Mouse (Mus musculus): Measurements from ENCODE around the gene Ccdc18.
"Not testable (repeated sequence)": the region's sequence is repeated elsewhere in the genome, so short reads cannot be mapped to it uniquely, and the experiment has no call there.

Ccdc18 gene

DNA sequence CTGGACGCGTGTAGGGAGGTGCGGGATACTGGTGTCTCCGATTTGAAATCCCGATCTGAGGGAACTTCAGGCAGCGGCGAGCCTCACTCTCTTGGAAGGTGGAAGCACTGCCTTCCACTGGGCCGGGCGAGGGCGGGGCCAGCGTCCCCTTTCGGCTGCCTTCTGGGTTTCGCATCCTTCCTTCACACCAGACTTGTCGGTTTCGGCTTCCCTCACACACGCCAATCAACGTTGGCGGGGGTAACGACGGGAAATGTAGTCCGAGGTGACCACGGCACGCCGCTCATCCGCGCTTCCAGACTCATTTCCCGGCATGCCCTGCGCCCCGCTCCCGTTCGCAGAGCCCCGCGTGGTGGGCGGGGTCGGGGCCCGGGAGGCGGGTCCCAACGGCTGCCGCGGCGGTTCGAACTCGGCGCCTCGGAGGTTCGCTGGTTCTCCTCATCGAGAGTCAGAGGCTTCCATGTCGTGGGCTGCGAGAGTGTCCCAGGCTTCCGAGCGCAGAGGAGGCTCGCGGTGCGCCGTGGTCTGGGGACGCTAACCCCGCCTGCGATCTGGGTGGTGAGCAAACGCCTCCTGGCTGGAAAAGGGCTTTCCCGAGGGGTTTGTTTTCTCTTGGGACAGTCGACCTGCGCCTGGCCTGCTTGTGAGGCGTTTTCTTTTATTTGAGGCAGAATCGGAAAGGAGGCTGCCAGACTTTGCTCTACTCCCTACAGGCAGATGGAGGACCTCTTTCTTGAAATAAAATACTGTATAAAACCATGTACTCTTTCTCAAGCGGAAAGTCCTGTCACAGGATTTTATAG lies at the start of gene Ccdc18, which contains the start of gene Tmed5:
TSS of gene Ccdc18 (plus strand) at position 435 of the 803 bp plus-strand sequence.
TSS of gene Tmed5 (minus strand) at position 180 of the 803 bp plus-strand sequence.
- DNase-seq (ENCODE audit: low spot score in 2 of 2), result peak; percentile 94 to 97

DNA sequence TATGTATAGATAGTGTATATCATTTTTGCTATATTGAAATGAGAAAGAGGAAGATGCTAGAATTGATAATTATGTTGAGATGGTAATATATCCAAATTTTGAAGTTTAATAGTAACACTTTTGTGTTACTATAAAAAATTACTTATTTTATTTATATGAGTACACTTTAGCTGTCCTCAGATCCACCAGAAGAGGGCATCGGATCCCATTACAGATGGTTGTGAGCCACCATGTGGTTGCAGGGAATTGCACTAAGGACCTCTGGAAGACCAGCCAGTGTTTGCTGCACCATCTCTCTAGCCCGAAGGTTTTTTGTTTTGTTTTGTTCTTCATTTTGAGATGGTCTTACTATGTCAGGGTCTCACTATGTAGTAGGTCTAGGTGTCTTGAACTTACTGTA lies 47.2 kb upstream of the Ccdc18 start:
- DNase-seq (ENCODE audit: low spot score in 2 of 2), result no peak

DNA sequence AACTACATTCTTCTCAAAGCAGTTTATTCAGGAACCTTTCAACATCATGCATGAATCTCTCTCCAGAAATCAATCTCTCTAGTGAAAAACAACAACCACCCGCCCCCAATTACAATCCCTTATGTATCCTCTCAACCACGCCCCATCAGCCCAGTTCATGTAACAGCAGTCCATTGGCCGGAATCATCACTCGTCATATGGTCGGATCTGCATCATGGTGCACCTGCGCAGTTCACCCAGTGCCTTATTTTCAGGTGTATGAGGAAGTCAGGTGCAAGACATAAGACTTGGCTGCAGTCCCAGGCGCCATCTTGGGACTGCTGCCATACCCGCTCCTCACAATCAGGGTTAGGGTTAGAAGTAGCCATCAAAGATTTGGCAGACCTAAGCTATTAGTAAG lies 39.9 kb upstream of the Ccdc18 start:
- not testable (repeated sequence) for DNase-seq (ENCODE audit: low spot score in 2 of 2)

DNA sequence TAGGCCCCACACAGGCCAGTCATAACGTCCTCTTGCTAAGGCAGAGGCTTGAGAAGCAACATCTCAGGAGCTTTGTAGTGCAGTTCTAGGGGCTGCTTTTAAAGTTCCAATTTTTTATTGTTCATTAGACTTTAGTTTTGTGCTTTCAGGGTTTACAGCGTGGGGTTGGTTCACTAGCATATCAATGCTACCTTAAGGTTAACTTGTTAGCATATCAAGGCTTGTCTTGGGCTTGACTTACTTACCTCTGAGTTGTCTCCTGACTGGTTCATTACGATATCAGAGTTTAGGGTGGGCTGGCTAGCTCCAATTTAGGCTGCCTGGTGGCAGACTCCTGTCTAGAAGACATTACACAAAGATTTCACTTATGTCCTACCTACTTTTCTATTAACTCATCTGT lies 35.0 kb upstream of the Ccdc18 start:
- DNase-seq (ENCODE audit: low spot score in 2 of 2), result no peak

DNA sequence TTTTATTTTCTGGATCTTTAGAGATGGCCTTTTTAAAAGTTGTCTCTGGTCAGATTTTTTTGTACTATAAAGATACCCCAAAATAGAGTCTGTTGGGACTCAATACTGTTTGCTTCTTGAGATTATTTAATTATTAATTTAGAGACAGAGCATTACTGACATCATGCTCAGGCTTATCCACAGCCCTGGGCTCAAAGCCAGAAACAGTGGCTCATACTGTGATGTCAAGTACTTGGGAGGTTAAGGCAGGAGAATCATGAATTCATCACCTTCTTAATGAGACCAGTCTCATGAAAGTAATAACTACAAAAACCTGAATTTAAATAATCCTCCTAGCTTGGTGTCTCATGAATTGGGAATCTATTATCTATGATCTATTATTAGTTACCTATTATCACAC lies 32.5 kb upstream of the Ccdc18 start:
- no peak for DNase-seq (ENCODE audit: low spot score in 2 of 2)

DNA sequence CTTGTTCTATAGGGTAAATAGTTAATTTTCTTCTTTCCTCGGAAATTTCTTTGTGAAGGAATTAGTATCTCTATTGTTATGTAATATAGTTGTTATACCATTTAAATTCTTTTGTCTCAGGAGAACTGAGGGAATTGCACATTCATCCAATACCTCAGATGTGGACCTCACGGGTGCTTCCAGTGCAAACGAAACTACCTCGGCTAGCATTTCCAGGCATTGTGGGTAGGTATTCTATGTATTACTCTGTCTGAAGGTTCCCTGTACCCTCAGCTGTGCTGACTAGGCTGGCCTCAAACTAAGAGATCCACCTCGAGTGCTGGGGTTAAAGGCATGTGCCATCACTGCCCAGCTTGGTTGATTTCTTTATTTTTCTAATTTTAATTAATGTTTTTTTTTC lies 28.4 kb upstream of the Ccdc18 start:
- no peak for DNase-seq (ENCODE audit: low spot score in 2 of 2)

GRCm38 (mm10) chr5:108109346-108109745 lies 23.3 kb upstream of the Ccdc18 start:
- DNase-seq (ENCODE audit: low spot score in 2 of 2), result no peak

DNA sequence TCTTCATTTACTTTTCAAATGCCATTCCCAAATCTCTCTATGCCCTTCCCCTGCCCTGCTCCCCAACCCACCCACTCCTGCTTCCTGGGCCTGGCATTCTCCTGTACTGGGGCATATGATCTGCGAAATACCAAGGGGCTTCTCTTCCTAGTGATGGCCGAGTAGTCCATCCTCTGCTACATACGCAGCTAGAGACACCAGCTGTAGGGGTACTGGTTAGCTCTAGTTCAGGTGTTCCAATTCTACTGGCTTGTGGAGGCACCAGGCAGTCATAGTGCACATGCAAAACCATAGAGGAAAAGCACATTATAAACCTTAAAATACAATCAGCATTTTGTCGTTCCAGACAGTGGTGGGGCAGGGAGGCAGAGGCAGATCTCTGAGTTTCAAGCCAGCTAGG lies 15.0 kb upstream of the Ccdc18 start:
- no peak for DNase-seq (ENCODE audit: low spot score in 2 of 2)

- no peak for DNase-seq (ENCODE audit: low spot score in 2 of 2)
These were observed 12.3 kb upstream of the Ccdc18 start for GRCm38 (mm10) chr5:108120221-108120900.

GRCm38 (mm10) chr5:108131849-108132440 lies 730 bp upstream of the Ccdc18 start:
- no peak for DNase-seq (ENCODE audit: low spot score in 2 of 2)

DNA sequence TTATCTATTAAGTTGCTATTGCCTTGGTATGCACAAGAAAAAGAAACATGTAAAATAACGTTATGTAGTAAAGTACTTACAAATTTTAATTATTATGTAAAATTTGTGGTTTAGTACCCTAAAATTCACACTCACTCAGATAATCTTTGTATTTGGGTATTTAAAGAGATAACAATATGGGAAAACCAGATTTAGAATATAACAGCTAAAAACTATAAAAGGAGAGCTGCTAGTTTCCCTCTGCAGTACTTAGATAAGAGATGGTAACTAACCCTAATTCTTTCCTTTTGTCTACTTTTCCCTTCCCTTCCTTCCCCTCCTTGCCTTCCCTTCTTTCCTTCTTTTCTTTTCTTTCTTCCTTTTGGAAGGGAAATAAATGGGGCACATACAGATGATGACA lies 19.9 kb downstream of the Ccdc18 start:
- no peak for DNase-seq (ENCODE audit: low spot score in 2 of 2)

DNA sequence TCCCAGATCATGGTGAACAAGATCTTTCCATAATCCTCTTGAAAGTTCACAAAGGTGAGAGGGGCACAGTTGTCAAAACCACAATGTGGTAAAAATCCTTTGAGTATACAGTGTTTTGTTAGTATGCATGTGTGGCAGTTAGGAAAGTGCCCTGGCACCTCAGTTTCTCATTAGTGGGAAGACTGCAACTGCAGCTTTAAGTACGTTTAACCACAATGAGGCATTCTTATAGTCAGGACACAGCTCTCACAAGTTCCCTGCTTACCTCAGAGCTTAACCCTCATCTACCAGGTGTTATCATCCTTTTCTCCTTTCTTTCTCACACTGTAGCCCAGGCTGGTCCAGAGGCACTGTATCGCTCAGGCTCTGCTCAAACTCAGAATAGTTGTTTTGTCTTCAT lies 28.1 kb downstream of the Ccdc18 start:
- DNase-seq (ENCODE audit: low spot score in 2 of 2), result no peak

GRCm38 (mm10) chr5:108163695-108164094 lies 31.0 kb downstream of the Ccdc18 start:
- peak in 1 of 2 experiments; percentile 10 for DNase-seq (ENCODE audit: low spot score in 2 of 2)

DNA sequence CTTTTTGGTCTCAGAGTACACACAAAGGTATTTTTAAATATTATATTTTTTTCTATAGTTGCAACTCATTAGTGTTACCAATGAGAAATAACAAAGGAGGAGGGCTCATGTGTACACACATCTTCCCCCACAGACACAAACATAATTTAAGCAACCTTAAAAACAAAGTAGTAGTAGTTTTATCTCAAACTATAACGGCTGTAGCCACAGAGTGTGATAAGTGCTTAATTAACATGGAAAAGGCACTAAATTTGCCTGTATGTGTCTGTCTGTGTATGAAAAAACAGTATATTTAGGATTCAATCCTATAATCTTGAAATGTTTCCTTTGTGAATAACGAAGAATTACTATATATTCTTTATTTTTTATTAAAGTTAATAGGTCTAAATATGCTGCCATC lies 51.4 kb downstream of the Ccdc18 start:
- no peak for DNase-seq (ENCODE audit: low spot score in 2 of 2)

DNA sequence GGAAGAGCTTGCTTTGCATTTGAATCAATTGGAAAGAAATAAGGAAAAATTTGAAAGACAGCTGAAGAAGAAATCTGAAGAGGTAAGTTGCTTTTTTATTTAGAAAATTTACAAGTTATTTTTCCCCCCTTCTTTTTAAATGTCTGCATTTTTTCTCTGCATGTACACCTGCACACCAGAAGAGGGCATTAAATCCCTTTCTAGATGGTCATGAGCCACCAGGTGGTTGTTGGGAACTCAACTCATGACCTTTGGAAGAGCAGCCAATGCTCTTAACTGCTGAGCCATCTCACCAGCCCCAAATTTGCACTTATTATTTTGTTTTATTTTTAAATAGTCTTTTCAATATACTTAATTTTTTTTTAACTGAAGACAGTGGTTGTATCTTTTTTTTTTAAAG lies 56.3 kb downstream of the Ccdc18 start:
- DNase-seq (ENCODE audit: low spot score in 2 of 2), result no peak

GRCm38 (mm10) chr5:108206008-108206407 lies 73.3 kb downstream of the Ccdc18 start:
- DNase-seq (ENCODE audit: low spot score in 2 of 2), result no peak

GRCm38 (mm10) chr5:108211512-108211911 lies 78.8 kb downstream of the Ccdc18 start:
- DNase-seq (ENCODE audit: low spot score in 2 of 2), result no peak

- no peak for DNase-seq (ENCODE audit: low spot score in 2 of 2)
These were observed 82.3 kb downstream of the Ccdc18 start for GRCm38 (mm10) chr5:108214928-108215327.

GRCm38 (mm10) chr5:108224077-108224476 lies 91.4 kb downstream of the Ccdc18 start:
- DNase-seq (ENCODE audit: low spot score in 2 of 2), result no peak

- no peak for DNase-seq (ENCODE audit: low spot score in 2 of 2)
These were observed 93.5 kb downstream of the Ccdc18 start for GRCm38 (mm10) chr5:108226159-108226558.

DNA sequence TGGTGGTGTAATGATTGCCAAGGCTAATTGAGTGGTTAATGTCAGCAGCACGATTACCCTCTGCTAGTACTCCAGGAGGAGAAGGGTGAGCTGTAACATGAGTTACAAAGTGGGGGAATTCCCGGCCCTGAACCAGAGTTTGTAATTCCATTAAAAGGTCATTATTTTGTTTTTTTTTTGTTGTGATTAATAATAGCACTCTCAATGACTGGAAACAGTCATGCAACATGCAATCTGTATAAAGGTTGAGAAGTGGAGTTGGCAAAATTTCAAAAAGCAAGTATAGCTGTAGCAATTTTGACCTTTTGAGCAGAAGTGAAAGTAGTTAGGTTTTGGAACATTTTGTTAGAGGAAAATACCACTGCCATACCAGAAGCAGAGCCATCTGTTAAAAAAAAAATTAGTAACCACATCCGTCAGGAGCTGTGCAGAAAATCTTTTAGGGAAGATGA lies 113.7 kb downstream of the Ccdc18 start:
- DNase-seq (ENCODE audit: low spot score in 2 of 2), result no peak

DNA sequence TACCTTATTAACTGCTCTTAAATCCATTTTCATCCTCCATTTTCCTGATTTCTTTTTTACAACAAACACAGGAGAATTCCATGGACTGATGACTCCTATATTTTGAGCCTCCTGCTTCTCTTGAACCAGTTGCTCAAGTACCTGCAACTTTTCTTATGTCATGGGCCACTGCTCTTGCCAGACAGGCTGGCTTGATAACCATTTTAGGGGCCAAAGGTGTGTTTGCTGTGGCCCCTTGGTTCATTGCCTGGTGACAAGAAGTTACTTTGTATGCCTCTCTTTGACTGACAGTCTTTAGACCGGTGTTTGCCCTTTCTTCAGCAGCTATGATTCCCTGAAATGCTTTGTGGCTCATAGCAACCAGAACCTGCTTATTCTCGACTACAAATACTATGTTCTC lies 117.4 kb downstream of the Ccdc18 start:
- no peak for DNase-seq (ENCODE audit: low spot score in 2 of 2)

- DNase-seq (ENCODE audit: low spot score in 2 of 2), result no peak
These were observed 122.6 kb downstream of the Ccdc18 start for GRCm38 (mm10) chr5:108255259-108255658.
